Mouse (Mus musculus) CH12.LX (cell line): ENCODE measurements around the gene Rb1. TPM values are rescaled to one million over a fixed set of nuclear protein-coding genes. Genes with fewer than 3 reads are reported as not detected.

Source experiments
- DNase-seq: peaks from one replicate; pipeline ENCODE4 v3.0.0-alpha.2; 2013; ENCODE audit errors: extremely low read depth
- H3K27ac ChIP-seq: 2 replicates; pipeline ENCODE4 v1.5.1; 2012; ENCODE audit warnings: low read depth, mild to moderate bottlenecking, control low read depth, moderate library complexity; ENCODE audit not compliant: insufficient read depth
- H3K27me3 ChIP-seq: replicated peaks from 2 replicates; pipeline ENCODE3; 2012; ENCODE audit warnings: inconsistent platforms
- H3K36me3 ChIP-seq, 2 experiments: replicated peaks in 1 of 2; 2 replicates each; pipeline versions ENCODE3 to v1.6.1; 2012; ENCODE audit warnings: inconsistent platforms in 1 of 2, low read length in 1 of 2, mild to moderate bottlenecking in 1 of 2, mixed read lengths in 1 of 2, moderate library complexity in 1 of 2; ENCODE audit not compliant: control insufficient read depth in 1 of 2, insufficient read depth in 1 of 2
- H3K4me1 ChIP-seq, 2 experiments: 2 replicates each; pipeline ENCODE4 v1.6.1; 2012; ENCODE audit warnings: inconsistent platforms in 1 of 2, moderate library complexity in 1 of 2; ENCODE audit not compliant: insufficient read depth in 2 of 2, control insufficient read depth in 1 of 2
- H3K4me2 ChIP-seq: 2 replicates; pipeline ENCODE4 v1.6.1; 2012; ENCODE audit warnings: low read depth, mild to moderate bottlenecking, control low read depth; ENCODE audit not compliant: poor library complexity, insufficient read depth, severe bottlenecking
- H3K4me3 ChIP-seq, 3 experiments: fragments of 150-350 bp in 1 of 3; sonication (generic) in 1 of 3; replicated peaks in 1 of 3; 2 replicates each; pipeline versions ENCODE3 to v1.5.1; 2011 to 2012; ENCODE audit warnings: low read depth in 2 of 3, low read length in 2 of 3, mild to moderate bottlenecking in 2 of 3, moderate library complexity in 2 of 3, control low read depth in 1 of 3, improper control_type of control experiment in 1 of 3, inconsistent platforms in 1 of 3, mixed read lengths in 1 of 3; ENCODE audit not compliant: poor library complexity in 1 of 3
- H3K79me2 ChIP-seq: replicated peaks from 2 replicates; pipeline ENCODE4 v1.6.1; 2012; ENCODE audit warnings: mild to moderate bottlenecking, moderate library complexity; ENCODE audit not compliant: control insufficient read depth, poor library complexity, insufficient read depth, severe bottlenecking; ENCODE audit errors: extremely low read depth
- H3K9ac ChIP-seq: 2 replicates; pipeline ENCODE4 v1.6.1; 2012; ENCODE audit warnings: low read depth, mild to moderate bottlenecking, control low read depth, moderate library complexity; ENCODE audit not compliant: insufficient read depth
- H3K9me3 ChIP-seq: replicated peaks from 2 replicates; pipeline ENCODE3; 2012; ENCODE audit warnings: low read length, inconsistent platforms, mixed read lengths
- CHD2 ChIP-seq: IDR thresholded peaks from 2 replicates; pipeline ENCODE4 v1.6.1; 2011; ENCODE audit warnings: low read length, improper control_type of control experiment
- CTCF ChIP-seq, 2 experiments: IDR thresholded peaks in 1 of 2; conservative IDR thresholded peaks in 1 of 2; 2 replicates each; pipeline ENCODE4 v1.5.1; 2011 to 2012; ENCODE audit warnings: low read depth in 2 of 2, low read length in 2 of 2, improper control_type of control experiment in 1 of 2, inconsistent platforms in 1 of 2, mild to moderate bottlenecking in 1 of 2, moderate library complexity in 1 of 2
- E2F4 ChIP-seq: IDR thresholded peaks from 2 replicates; pipeline ENCODE4 v1.6.1; 2011; ENCODE audit warnings: low read depth, low read length, improper control_type of control experiment; ENCODE audit not compliant: insufficient replicate concordance
- ELF1 ChIP-seq: IDR thresholded peaks from 2 replicates; pipeline ENCODE4 v1.6.1; 2014; ENCODE audit warnings: low read depth, mild to moderate bottlenecking, inconsistent platforms, low read length, improper control_type of control experiment
- EP300 ChIP-seq: IDR thresholded peaks from 2 replicates; pipeline ENCODE4 v1.6.1; 2011; ENCODE audit warnings: low read length, improper control_type of control experiment
- ETS1 ChIP-seq: conservative IDR thresholded peaks from 2 replicates; pipeline ENCODE4 v1.6.1; 2012; ENCODE audit warnings: low read depth, mild to moderate bottlenecking, inconsistent platforms, low read length, improper control_type of control experiment, moderate library complexity
- HCFC1 ChIP-seq: IDR thresholded peaks from 2 replicates; pipeline ENCODE4 v1.6.1; 2012; ENCODE audit warnings: low read depth, mild to moderate bottlenecking, inconsistent platforms, low read length, improper control_type of control experiment
- IRF4 ChIP-seq: IDR thresholded peaks from 2 replicates; pipeline ENCODE4 v1.6.1; 2014; ENCODE audit warnings: low read depth, mild to moderate bottlenecking, inconsistent platforms, low read length, improper control_type of control experiment
- JUN ChIP-seq: IDR thresholded peaks from 2 replicates; pipeline ENCODE4 v1.6.1; 2011; ENCODE audit warnings: low read depth, mild to moderate bottlenecking, low read length, improper control_type of control experiment, moderate library complexity; ENCODE audit not compliant: insufficient read depth
- JUND ChIP-seq: conservative IDR thresholded peaks from 2 replicates; pipeline ENCODE4 v1.6.1; 2011; ENCODE audit warnings: low read depth, low read length, improper control_type of control experiment
- MAX ChIP-seq: IDR thresholded peaks from 2 replicates; pipeline ENCODE4 v1.6.1; 2011; ENCODE audit warnings: low read length, improper control_type of control experiment
- MAZ ChIP-seq: IDR thresholded peaks from 2 replicates; pipeline ENCODE4 v1.6.1; 2012; ENCODE audit warnings: low read depth, mild to moderate bottlenecking, inconsistent platforms, low read length, improper control_type of control experiment, moderate library complexity
- MXI1 ChIP-seq: IDR thresholded peaks from 2 replicates; pipeline ENCODE4 v1.6.1; 2011; ENCODE audit warnings: mild to moderate bottlenecking, low read depth, low read length, improper control_type of control experiment
- MYC ChIP-seq: IDR thresholded peaks from 2 replicates; pipeline ENCODE4 v1.6.1; 2011; ENCODE audit warnings: low read depth, mild to moderate bottlenecking, improper control_type of control experiment, low read length
- NRF1 ChIP-seq: IDR thresholded peaks from 2 replicates; pipeline ENCODE4 v1.6.1; 2014; ENCODE audit warnings: low read depth, mild to moderate bottlenecking, inconsistent platforms, low read length, improper control_type of control experiment, moderate library complexity
- POLR2A ChIP-seq: IDR thresholded peaks from 2 replicates; pipeline ENCODE4 v1.6.1; 2011; ENCODE audit warnings: low read depth, mild to moderate bottlenecking, improper control_type of control experiment, low read length
- POLR2AphosphoS2 ChIP-seq: IDR thresholded peaks from 2 replicates; pipeline ENCODE4 v1.6.1; 2011; ENCODE audit warnings: low read depth, low read length, improper control_type of control experiment
- RCOR1 ChIP-seq: conservative IDR thresholded peaks from 2 replicates; pipeline ENCODE4 v1.6.1; 2012; ENCODE audit warnings: low read depth, mild to moderate bottlenecking, inconsistent platforms, low read length, improper control_type of control experiment
- SIN3A ChIP-seq: IDR thresholded peaks from 2 replicates; pipeline ENCODE4 v1.6.1; 2012; ENCODE audit warnings: low read length, improper control_type of control experiment, inconsistent platforms
- SMC3 ChIP-seq: IDR thresholded peaks from 2 replicates; pipeline ENCODE4 v1.6.1; 2011; ENCODE audit warnings: low read depth, low read length, improper control_type of control experiment
- UBTF ChIP-seq: IDR thresholded peaks from 2 replicates; pipeline ENCODE4 v1.6.1; 2012; ENCODE audit warnings: low read depth, mild to moderate bottlenecking, inconsistent platforms, low read length, improper control_type of control experiment, moderate library complexity
- USF1 ChIP-seq: IDR thresholded peaks from 2 replicates; pipeline ENCODE4 v1.6.1; 2014; ENCODE audit warnings: low read depth, mild to moderate bottlenecking, inconsistent platforms, low read length, improper control_type of control experiment
- USF2 ChIP-seq: conservative IDR thresholded peaks from 2 replicates; pipeline ENCODE4 v1.6.1; 2011; ENCODE audit warnings: low read depth, low read length, improper control_type of control experiment
- ZMIZ1 ChIP-seq: IDR thresholded peaks from 2 replicates; pipeline ENCODE4 v1.6.1; 2012; ENCODE audit warnings: low read depth, mild to moderate bottlenecking, inconsistent platforms, low read length, improper control_type of control experiment
- dilution Hi-C: fragments of 300-500 bp; cut with MboI; formaldehyde crosslinking; loops from 2 replicates; pipeline ENCODE4 v1.14.3; 2020; ENCODE audit warnings: low sequenced_read_pairs; ENCODE audit not compliant: extremely low pct_unique_long_range_greater_than_20kb, extremely low pct_ligation_motif_present
- in situ Hi-C: fragments of 300-500 bp; cut with MboI; formaldehyde crosslinking; loops from 3 replicates; pipeline ENCODE4 v1.14.3; 2019; ENCODE audit warnings: low sequenced_read_pairs, low pct_ligation_motif_present, low pct_unique_long_range_greater_than_20kb, mixed read lengths
- polyA plus RNA-seq: library from polyadenylated mRNA; unstranded; fragments of >175 nt; gene quantifications from 2 replicates; pipeline ENCODE4 v1.2.1, GENCODE M21; 2012; ENCODE audit warnings: low read depth; ENCODE audit not compliant: insufficient read length
- total RNA-seq, 2 experiments: library from RNA; depleted of rRNA; stranded (reverse); fragments of 300-350 nt in 1 of 2; fragments of >200 nt in 1 of 2; gene quantifications; 2 replicates each; pipeline ENCODE4 v1.2.3; 2012 to 2014

Rb1 gene
- total and polyA plus RNA-seq, 3 experiments = 13.6 to 16.7 (median 15.2) TPM

GRCm38 (mm10) chr14:73333880-73334279, 8.3 kb upstream of the Rb1 start (continued):
- peak; percentile 49; the same call in 1 of the 2 replicates for TF ChIP-seq JUND
- peak; percentile 85 for TF ChIP-seq ETS1
- TF ChIP-seq ZMIZ1 = no peak
- TF ChIP-seq POLR2A = peak; percentile 60; the same call in 1 of the 2 replicates
- peak; percentile 98 for TF ChIP-seq IRF4
- 0 out of 2 replicates have a peak, but pooled peaks have one; percentile 29 for TF ChIP-seq JUN
- no peak for TF ChIP-seq NRF1
- peak; percentile 71; the same call in 1 of the 2 replicates for TF ChIP-seq RCOR1
- no peak for TF ChIP-seq CTCF (conservative IDR thresholded peaks at IDR 0.05 in 1 of 2, IDR thresholded peaks at IDR 0.05 in 1 of 2; ENCODE audit: low read depth in 2 of 2, low read length in 2 of 2)
- TF ChIP-seq MAZ = no peak
- no peak for TF ChIP-seq SMC3
- no peak for TF ChIP-seq UBTF
- 0 out of 2 replicates have a peak, but pooled peaks have one; percentile 42 for TF ChIP-seq CHD2
- peak; percentile 46; the same call in 1 of the 2 replicates for TF ChIP-seq MXI1
- TF ChIP-seq USF1 = peak; percentile 86
- TF ChIP-seq MAX = peak; percentile 78
- TF ChIP-seq POLR2AphosphoS2 = no peak
- TF ChIP-seq, all 38 proteins: peak for 22

GRCm38 (mm10) chr14:73331386-73331785, 5.8 kb upstream of the Rb1 start:
- H3K4me3 ChIP-seq = no peak overlapping the region
- peaks cover 4% of the 10 kb centered on the region for H3K27me3 ChIP-seq
- H3K4me2 ChIP-seq = no peak overlapping the region
- no peaks in the 10 kb centered on the region for H3K36me3 ChIP-seq
- no peak overlapping the region for H3K27ac ChIP-seq
- peaks cover 14 to 44% of the 10 kb centered on the region in 2 experiments for H3K4me1 ChIP-seq
- no peak overlapping the region for H3K9ac ChIP-seq
- DNase-seq = no peak
- in situ Hi-C loops (no loop called here), dilution Hi-C loops (no loop called here)
- H3K79me2 ChIP-seq = no peaks in the 10 kb centered on the region
- TF ChIP-seq RCOR1 (no peak), EP300 (no peak), ETS1 (no peak), MYC (no peak), USF2 (no peak), E2F4 (no peak), POLR2AphosphoS2 (no peak), NRF1 (no peak), SIN3A (no peak), MAZ (no peak), ELF1 (no peak), HCFC1 (no peak)
- H3K9me3 ChIP-seq = no peaks in the 10 kb centered on the region
